Mouse (Mus musculus) left cerebral cortex, adult 6 months (tissue): ENCODE measurements around the gene Gm3573. TPM values are rescaled to one million over a fixed set of nuclear protein-coding genes. Genes with fewer than 3 reads are reported as not detected.

ENCODE experiments used
- long read RNA-seq, 2 experiments: library from polyadenylated mRNA; unstranded; transcript quantifications; one replicate each; pipeline ENCODE4 v2.0.0; 2019 to 2020
- polyA plus RNA-seq: library from polyadenylated mRNA; unstranded; fragments of <200 nt; fragmentation: Nextera tagmentation; gene quantifications from 2 replicates; pipeline ENCODE4 v1.2.3, GENCODE M21; 2021

Gene Gm3573
- not detected in 2 replicates for polyA plus RNA-seq
- long read RNA-seq, experiment 1 = 0 reads
- long read RNA-seq, experiment 2 = 0 reads

DNA sequence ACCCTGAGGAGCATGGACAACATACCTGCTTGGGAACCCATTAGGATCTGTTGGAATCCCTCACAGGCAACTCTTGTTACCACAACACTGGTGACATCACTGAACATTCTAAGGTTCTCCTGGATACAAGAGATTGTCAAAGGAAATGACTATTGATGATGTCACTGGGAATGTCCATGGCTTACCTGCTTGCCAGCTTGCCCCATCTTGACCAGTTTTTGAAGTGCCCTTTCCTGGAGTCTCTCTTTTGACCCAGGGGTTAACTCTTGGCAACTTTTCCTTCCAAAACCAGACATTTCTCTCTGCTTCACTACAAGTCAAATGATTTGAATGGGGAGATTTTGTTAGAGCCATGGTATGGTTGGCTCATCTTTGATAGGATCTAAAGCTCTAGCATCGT lies at the start of gene Gm3573:
Gene Gm3573 (minus strand): TSS at position 101 of the 400 bp plus-strand sequence.

DNA sequence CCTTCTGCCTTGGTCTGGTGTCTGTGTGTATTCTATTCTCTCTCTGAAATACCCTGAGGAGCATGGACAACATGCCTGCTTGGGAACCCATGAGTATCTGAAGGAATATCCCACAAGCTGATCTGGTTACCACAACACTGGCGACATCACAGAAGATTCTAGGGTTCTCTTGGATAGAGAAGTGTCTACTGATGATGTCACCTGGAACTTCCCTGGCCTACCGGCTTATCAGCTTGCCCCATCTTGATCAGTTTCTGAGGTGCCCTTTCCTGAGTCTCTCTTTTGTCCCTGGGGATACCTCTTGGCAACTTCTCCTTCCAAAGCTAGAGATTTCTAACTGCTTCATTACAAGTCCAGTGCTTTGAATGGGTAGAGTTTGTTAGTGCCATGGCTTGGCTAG lies 28.1 kb downstream of the Gm3573 start, which contains the start of gene Gm17027:
Gene Gm17027 (minus strand): TSS at position 101 of the 400 bp plus-strand sequence.

Other genes with a start within 250 kb of the Gm3573 start
- not detected in 2 replicates for gene 1700024B05Rik, start 246.8 kb downstream of the Gm3573 start, polyA plus RNA-seq
- gene Gm6401, start 222.9 kb downstream of the Gm3573 start, polyA plus RNA-seq = not detected in 2 replicates
- gene Gm3543, start 207.5 kb downstream of the Gm3573 start, polyA plus RNA-seq = not detected in 2 replicates
- gene Gm7951, start 73.4 kb downstream of the Gm3573 start, polyA plus RNA-seq = not detected in 2 replicates
- gene Gm17027, start 28.2 kb downstream of the Gm3573 start, polyA plus RNA-seq = not detected in 2 replicates
- not detected in 2 replicates for gene Gm17026, start 69.3 kb upstream of the Gm3573 start, polyA plus RNA-seq
- not detected in 2 replicates for gene Gm9611, start 106.6 kb upstream of the Gm3573 start, polyA plus RNA-seq
- not detected in 2 replicates for gene Gm7995, start 119.4 kb upstream of the Gm3573 start, polyA plus RNA-seq
- gene Gm8005, start 248.9 kb upstream of the Gm3573 start, polyA plus RNA-seq = not detected in 2 replicates